Mouse (Mus musculus): ENCODE data around the gene Gm3164. TPM values are rescaled to one million over a fixed set of nuclear protein-coding genes. Genes with fewer than 3 reads are reported as not detected.

Gm3164 gene
- not detected for polyA plus RNA-seq (2014; fragmentation: Illumina TruSeq; extraction: RNeasy Lipid Tissue Mini Kit (QIAGEN cat#74804); ENCODE audit: low read depth, low replicate concordance)

GRCm38 (mm10) chr14:4414965-4415835 is at the start of gene Gm3164:
TSS of gene Gm3164 (plus strand) at chr14:4415448.

GRCm38 (mm10) chr14:4397226-4397625 is 18.0 kb upstream of the Gm3164 start, which contains the start of gene Gm3159:
TSS of gene Gm3159 (plus strand) at chr14:4397526.

GRCm38 (mm10) chr14:4430692-4431091 is 15.4 kb downstream of the Gm3164 start, which contains the start of gene Gm3173:
TSS of gene Gm3173 (plus strand) at chr14:4430992.

GRCm38 (mm10) chr14:4481445-4481844 is 66.2 kb downstream of the Gm3164 start, which contains the start of gene Gm3182:
TSS of gene Gm3182 (plus strand) at chr14:4481745.

Other genes starting within 250 kb of the Gm3164 start
- gene Gm2974, start 232.9 kb upstream of the Gm3164 start, polyA plus RNA-seq (2014; fragmentation: Illumina TruSeq; extraction: RNeasy Lipid Tissue Mini Kit (QIAGEN cat#74804); ENCODE audit: low read depth, low replicate concordance): not detected
- not detected for gene Gm3138, start 165.8 kb upstream of the Gm3164 start, polyA plus RNA-seq (2014; fragmentation: Illumina TruSeq; extraction: RNeasy Lipid Tissue Mini Kit (QIAGEN cat#74804); ENCODE audit: low read depth, low replicate concordance)
- gene Gm3149, start 98.2 kb upstream of the Gm3164 start, polyA plus RNA-seq (2014; fragmentation: Illumina TruSeq; extraction: RNeasy Lipid Tissue Mini Kit (QIAGEN cat#74804); ENCODE audit: low read depth, low replicate concordance): not detected
- not detected for gene 2610042L04Rik, start 80.7 kb upstream of the Gm3164 start, polyA plus RNA-seq (2014; fragmentation: Illumina TruSeq; extraction: RNeasy Lipid Tissue Mini Kit (QIAGEN cat#74804); ENCODE audit: low read depth, low replicate concordance)
- gene Gm3159, start 17.9 kb upstream of the Gm3164 start, polyA plus RNA-seq (2014; fragmentation: Illumina TruSeq; extraction: RNeasy Lipid Tissue Mini Kit (QIAGEN cat#74804); ENCODE audit: low read depth, low replicate concordance): not detected
- gene Gm3173, start 15.5 kb downstream of the Gm3164 start, polyA plus RNA-seq (2014; fragmentation: Illumina TruSeq; extraction: RNeasy Lipid Tissue Mini Kit (QIAGEN cat#74804); ENCODE audit: low read depth, low replicate concordance): not detected
- gene Gm3182, start 66.3 kb downstream of the Gm3164 start, polyA plus RNA-seq (2014; fragmentation: Illumina TruSeq; extraction: RNeasy Lipid Tissue Mini Kit (QIAGEN cat#74804); ENCODE audit: low read depth, low replicate concordance): not detected
- gene Gm3047, start 140.0 kb downstream of the Gm3164 start, polyA plus RNA-seq (2014; fragmentation: Illumina TruSeq; extraction: RNeasy Lipid Tissue Mini Kit (QIAGEN cat#74804); ENCODE audit: low read depth, low replicate concordance): not detected
- gene Gm8159, start 216.9 kb downstream of the Gm3164 start, polyA plus RNA-seq (2014; fragmentation: Illumina TruSeq; extraction: RNeasy Lipid Tissue Mini Kit (QIAGEN cat#74804); ENCODE audit: low read depth, low replicate concordance): not detected
- not detected for gene Gm3239, start 248.7 kb downstream of the Gm3164 start, polyA plus RNA-seq (2014; fragmentation: Illumina TruSeq; extraction: RNeasy Lipid Tissue Mini Kit (QIAGEN cat#74804); ENCODE audit: low read depth, low replicate concordance)

Measured in liver, adult 10 weeks (tissue).